Comparison of ENCODE assay signal across 8 mouse cellular contexts in genomic region chr5:24526190-24526888, GRCm38 (mm10). TPM values are rescaled to one million over a fixed set of nuclear protein-coding genes. Genes with fewer than 3 reads are reported as not detected.
DNase-seq lines count a peak whose midpoint lies in the region; ATAC-seq lines count a peak whose summit lies in the region.

No protein-coding gene starts in this region.

- peak overlapping the region; percentile 78 for H3K4me2 ChIP-seq in heart, embryonic 13.5 days
- peak overlapping the region; percentile 93 for H3K4me2 ChIP-seq in hindbrain, embryonic 14.5 days (replicated peaks)
- H3K4me2 ChIP-seq in midbrain, embryonic 14.5 days (ENCODE audit: low read length), result peak overlapping the region; percentile 90

- H3K9me3 ChIP-seq in heart, embryonic 13.5 days, result no peaks in the 10 kb centered on the region
- H3K9me3 ChIP-seq in hindbrain, embryonic 14.5 days (ENCODE audit: control insufficient read depth, low read length), result no peaks in the 10 kb centered on the region
- H3K9me3 ChIP-seq in midbrain, embryonic 14.5 days (ENCODE audit: control insufficient read depth, low read length), result no peaks in the 10 kb centered on the region

- H3K4me1 ChIP-seq in heart, embryonic 13.5 days, result peaks cover 15% of the 10 kb centered on the region
- H3K4me1 ChIP-seq in hindbrain, embryonic 14.5 days (replicated peaks; ENCODE audit: control insufficient read depth, insufficient read depth, low read length), result peaks cover 16% of the 10 kb centered on the region; the same call in 1 of the 2 replicates
- peaks cover 11% of the 10 kb centered on the region; the same call in 1 of the 2 replicates for H3K4me1 ChIP-seq in midbrain, embryonic 14.5 days (ENCODE audit: control insufficient read depth, insufficient read depth, low read length)

- no peak for ATAC-seq in heart, embryonic 13.5 days (ENCODE audit: extremely low read depth, insufficient number of reproducible peaks, low FRiP score, low TSS enrichment)
- peak; percentile 26; the same call in 1 of the 2 replicates for ATAC-seq in hindbrain, embryonic 14.5 days (ENCODE audit: low FRiP score)
- ATAC-seq in midbrain, embryonic 14.5 days (ENCODE audit: low FRiP score, low TSS enrichment), result no peak

- 0% methylated on average over 54 of the region's 109 CpGs for WGBS in heart, embryonic 13.5 days
- under 1% methylated on average over 58 of the region's 109 CpGs for WGBS in hindbrain, embryonic 14.5 days
- WGBS in midbrain, embryonic 14.5 days, result under 1% methylated on average over 83 of the region's 109 CpGs

- H3K4me3 ChIP-seq in heart, embryonic 13.5 days, result peak overlapping the region; percentile 52
- H3K4me3 ChIP-seq in hindbrain, embryonic 14.5 days (replicated peaks; ENCODE audit: low read length), result peak overlapping the region; percentile 50
- H3K4me3 ChIP-seq in midbrain, embryonic 14.5 days (replicated peaks; ENCODE audit: low read depth, low read length), result peak overlapping the region; percentile 42

- intact Hi-C loops in heart, postnatal 10 days (cut with DNase I), result no loop called here

- no peaks in the 10 kb centered on the region for H3K36me3 ChIP-seq in heart, embryonic 13.5 days
- no peaks in the 10 kb centered on the region for H3K36me3 ChIP-seq in hindbrain, embryonic 14.5 days (replicated peaks; ENCODE audit: control insufficient read depth, insufficient read depth)
- H3K36me3 ChIP-seq in midbrain, embryonic 14.5 days (ENCODE audit: control insufficient read depth, insufficient read depth, low read length), result no peaks in the 10 kb centered on the region

- peak overlapping the region; percentile 72 for H3K9ac ChIP-seq in heart, embryonic 13.5 days
- peak overlapping the region; percentile 65 for H3K9ac ChIP-seq in hindbrain, embryonic 14.5 days
- H3K9ac ChIP-seq in midbrain, embryonic 14.5 days (replicated peaks; ENCODE audit: low read length), result peak overlapping the region; percentile 45

- H3K27me3 ChIP-seq in heart, embryonic 13.5 days (replicated peaks), result peaks cover 99% of the 10 kb centered on the region
- H3K27me3 ChIP-seq in hindbrain, embryonic 14.5 days (ENCODE audit: control insufficient read depth, insufficient read depth, low read length), result peaks cover 78% of the 10 kb centered on the region
- H3K27me3 ChIP-seq in midbrain, embryonic 14.5 days (ENCODE audit: control insufficient read depth, insufficient read depth, low read length), result peaks cover 72% of the 10 kb centered on the region

- DNase-seq in heart, postnatal 10 days, result no peak
- DNase-seq in embryo, embryonic 10.5 days (ENCODE audit: low spot score), result peak; percentile 41
- DNase-seq in hindbrain, embryonic 14.5 days (ENCODE audit: low spot score), result no peak
- peak; percentile 53 for DNase-seq in midbrain, embryonic 14.5 days
- no peak for DNase-seq in frontal cortex, postnatal 36 days (ENCODE audit: low spot score in 2 of 2)
- DNase-seq in spleen, postnatal 14 days (ENCODE audit: low spot score in 2 of 2), result no peak
- DNase-seq in spleen, postnatal 10 days (ENCODE audit: low spot score in 2 of 2), result no peak

- no peak overlapping the region for H3K27ac ChIP-seq in heart, embryonic 13.5 days (replicated peaks)
- H3K27ac ChIP-seq in hindbrain, embryonic 14.5 days, result 0 out of 2 replicates have a peak overlapping the region, but pooled peaks have one; percentile 1
- no peak overlapping the region for H3K27ac ChIP-seq in midbrain, embryonic 14.5 days (replicated peaks; ENCODE audit: low read depth, low read length)

RNA-seq across cellular contexts. Expression of gene Gbx1, which starts 0.7 kb away (rescaled TPM):
- 0.05 TPM in 1 of 2 replicates, not detected in the other for polyA plus RNA-seq in heart, embryonic 13.5 days (2015; fragmentation: Nextera tagmentation; extraction: Ambion mirVana)
- total RNA-seq in heart, postnatal 10 days (2021), result under 1 TPM in 1 of 2 experiments, not detected in 1; 0.10 TPM
- polyA plus RNA-seq in hindbrain, embryonic 14.5 days (2014; fragmentation: Nextera tagmentation; extraction: Ambion mirVana), result 3.3 and 4.9 TPM in 2 replicates
- 0.05 and 0.12 TPM in 2 replicates for polyA plus RNA-seq in midbrain, embryonic 14.5 days (2014; fragmentation: Nextera tagmentation; extraction: Ambion mirVana)

RNA-seq across cellular contexts. Expression of gene Asb10, which starts 14.4 kb away (rescaled TPM):
- 4.1 TPM in 2 replicates for polyA plus RNA-seq in heart, embryonic 13.5 days (2015; fragmentation: Nextera tagmentation; extraction: Ambion mirVana)
- total RNA-seq in heart, postnatal 10 days (2021), result 10 to 100 TPM; 41.9 to 47.0 TPM
- polyA plus RNA-seq in hindbrain, embryonic 14.5 days (2014; fragmentation: Nextera tagmentation; extraction: Ambion mirVana), result 0.22 and 0.23 TPM in 2 replicates
- 0.09 and 0.12 TPM in 2 replicates for polyA plus RNA-seq in midbrain, embryonic 14.5 days (2014; fragmentation: Nextera tagmentation; extraction: Ambion mirVana)

RNA-seq across cellular contexts. Expression of gene 4931409K22Rik, which starts 30.3 kb away (rescaled TPM):
- polyA plus RNA-seq in heart, embryonic 13.5 days (2015; fragmentation: Nextera tagmentation; extraction: Ambion mirVana), result 0.08 and 0.11 TPM in 2 replicates
- not detected for total RNA-seq in heart, postnatal 10 days (2021)
- polyA plus RNA-seq in hindbrain, embryonic 14.5 days (2014; fragmentation: Nextera tagmentation; extraction: Ambion mirVana), result 0.10 and 0.19 TPM in 2 replicates
- not detected in 2 replicates for polyA plus RNA-seq in midbrain, embryonic 14.5 days (2014; fragmentation: Nextera tagmentation; extraction: Ambion mirVana)

RNA-seq across cellular contexts. Expression of gene Abcf2, which starts 50.9 kb away (rescaled TPM):
- polyA plus RNA-seq in heart, embryonic 13.5 days (2015; fragmentation: Nextera tagmentation; extraction: Ambion mirVana), result 66.7 and 70.7 TPM in 2 replicates
- total RNA-seq in heart, postnatal 10 days (2021), result 10 to 100 TPM; 44.2 to 47.5 TPM
- polyA plus RNA-seq in hindbrain, embryonic 14.5 days (2014; fragmentation: Nextera tagmentation; extraction: Ambion mirVana), result 72.3 and 87.2 TPM in 2 replicates
- 79.3 and 88.1 TPM in 2 replicates for polyA plus RNA-seq in midbrain, embryonic 14.5 days (2014; fragmentation: Nextera tagmentation; extraction: Ambion mirVana)

Comparison
In these comparisons a context has a peak if more than half of its experiments do, and no peak if none do; other contexts are left out.
1. DNase-seq: peak in embryo, embryonic 10.5 days (single experiment) and midbrain, embryonic 14.5 days (single experiment); none in heart, postnatal 10 days (0 of 2), hindbrain, embryonic 14.5 days (single experiment), frontal cortex, postnatal 36 days (0 of 2), spleen, postnatal 14 days (0 of 2) and spleen, postnatal 10 days (0 of 2).
2. Peak in every context shown above with its lines, with median percentiles within 50 percentile points of each other: H3K4me2 ChIP-seq, H3K4me3 ChIP-seq and H3K9ac ChIP-seq.